Mouse (Mus musculus) cortical plate, adult 2 months (tissue): ENCODE measurements around the gene Spcs2. TPM values are rescaled to one million over a fixed set of nuclear protein-coding genes. Genes with fewer than 3 reads are reported as not detected.
A peak's percentile ranks its signal among the peaks of the same experiment; 100 is the strongest.

ENCODE experiments used
- H3K27ac ChIP-seq: fragments of 200-500 bp; 2 replicates; pipeline ENCODE4 v1.5.1; 2012; ENCODE audit warnings: low read length, control low read depth, inconsistent platforms; ENCODE audit not compliant: insufficient read depth
- H3K4me1 ChIP-seq: fragments of 200-500 bp; 2 replicates; pipeline ENCODE4 v1.6.1; 2011; ENCODE audit warnings: low read length; ENCODE audit not compliant: control insufficient read depth, insufficient read depth
- H3K4me3 ChIP-seq: fragments of 200-500 bp; 2 replicates; pipeline ENCODE4 v1.5.1; 2011; ENCODE audit warnings: mild to moderate bottlenecking, low read length, control low read depth; ENCODE audit not compliant: insufficient read depth
- CTCF ChIP-seq: fragments of 200-500 bp; IDR thresholded peaks from 2 replicates; pipeline ENCODE4 v1.5.1; 2011; ENCODE audit warnings: mild to moderate bottlenecking, control low read depth, low read length; ENCODE audit not compliant: insufficient read depth; ENCODE audit errors: extremely low read depth
- POLR2A ChIP-seq: fragments of 200-500 bp; IDR thresholded peaks from 2 replicates; pipeline ENCODE4 v1.6.1; 2011; ENCODE audit warnings: mild to moderate bottlenecking, low read length, control low read depth; ENCODE audit not compliant: insufficient read depth; ENCODE audit errors: extremely low read depth
- polyA plus RNA-seq: library from polyadenylated mRNA; depleted of rRNA; stranded (reverse); fragments of >200 nt; gene quantifications from 2 replicates; pipeline ENCODE4 v1.2.3, GENCODE M21; 2012

Spcs2 gene
- polyA plus RNA-seq, 1 experiment = 65.2 TPM

- Histone ChIP-seq H3K27ac (no peak overlapping the region), H3K4me3 (no peak overlapping the region), H3K4me1 (peaks cover 1% of the 10 kb centered on the region; the same call in 1 of the 2 replicates)
- TF ChIP-seq CTCF (no peak), POLR2A (no peak)
Measured at GRCm38 (mm10) chr7:99851121-99851520, 12.1 kb downstream of the Spcs2 start.

GRCm38 (mm10) chr7:99850534-99850933, 12.7 kb downstream of the Spcs2 start:
- peaks cover 1% of the 10 kb centered on the region; the same call in 1 of the 2 replicates for H3K4me1 ChIP-seq
- no peak overlapping the region for H3K4me3 ChIP-seq
- TF ChIP-seq POLR2A = no peak
- TF ChIP-seq CTCF = no peak
- H3K27ac ChIP-seq = no peak overlapping the region

GRCm38 (mm10) chr7:99845533-99846236, 17.6 kb downstream of the Spcs2 start:
- Histone ChIP-seq H3K27ac (no peak overlapping the region), H3K4me1 (peaks cover 1% of the 10 kb centered on the region; the same call in 1 of the 2 replicates), H3K4me3 (no peak overlapping the region)
- no peak for TF ChIP-seq POLR2A
- no peak for TF ChIP-seq CTCF

GRCm38 (mm10) chr7:99838241-99838640, 25.0 kb downstream of the Spcs2 start:
- Histone ChIP-seq H3K27ac (no peak overlapping the region), H3K4me3 (no peak overlapping the region), H3K4me1 (no peaks in the 10 kb centered on the region)
- TF ChIP-seq CTCF (no peak), POLR2A (no peak)

GRCm38 (mm10) chr7:99837358-99838071, 25.7 kb downstream of the Spcs2 start:
- H3K4me1 ChIP-seq = no peaks in the 10 kb centered on the region
- TF ChIP-seq CTCF (no peak), POLR2A (no peak)
- H3K4me3 ChIP-seq = no peak overlapping the region
- no peak overlapping the region for H3K27ac ChIP-seq

- TF ChIP-seq POLR2A (no peak), CTCF (no peak)
- no peak overlapping the region for H3K27ac ChIP-seq
- no peak overlapping the region for H3K4me3 ChIP-seq
- H3K4me1 ChIP-seq = no peaks in the 10 kb centered on the region
Measured at GRCm38 (mm10) chr7:99836781-99837180, 26.5 kb downstream of the Spcs2 start.

GRCm38 (mm10) chr7:99834314-99834853, 28.9 kb downstream of the Spcs2 start:
- Histone ChIP-seq H3K4me1 (no peaks in the 10 kb centered on the region), H3K4me3 (no peak overlapping the region), H3K27ac (no peak overlapping the region)
- TF ChIP-seq POLR2A = no peak
- TF ChIP-seq CTCF = no peak

- Histone ChIP-seq H3K4me3 (no peak overlapping the region), H3K4me1 (no peaks in the 10 kb centered on the region), H3K27ac (no peak overlapping the region)
- TF ChIP-seq CTCF (no peak), POLR2A (no peak)
Measured at GRCm38 (mm10) chr7:99833846-99834222, 29.4 kb downstream of the Spcs2 start.

- H3K27ac ChIP-seq = no peak overlapping the region
- TF ChIP-seq CTCF = no peak
- TF ChIP-seq POLR2A = no peak
- H3K4me3 ChIP-seq = no peak overlapping the region
- H3K4me1 ChIP-seq = no peaks in the 10 kb centered on the region
Measured at GRCm38 (mm10) chr7:99833115-99833845, 30.0 kb downstream of the Spcs2 start.

GRCm38 (mm10) chr7:99828083-99828570, 35.1 kb downstream of the Spcs2 start, which contains the start of gene Neu3:
Gene Neu3 (minus strand): TSS chr7:99828417.
- peak within 1 kb of the TSS; percentile 39 for H3K4me3 ChIP-seq
- TF ChIP-seq CTCF (no peak), POLR2A (peak; percentile 75; the same call in 1 of the 2 replicates)
- 0 out of 2 replicates have a peak within 1 kb of the TSS, but pooled peaks have one; percentile 2 for H3K27ac ChIP-seq
- no peaks in the 10 kb centered on the region for H3K4me1 ChIP-seq
